In the genomic region with DNA sequence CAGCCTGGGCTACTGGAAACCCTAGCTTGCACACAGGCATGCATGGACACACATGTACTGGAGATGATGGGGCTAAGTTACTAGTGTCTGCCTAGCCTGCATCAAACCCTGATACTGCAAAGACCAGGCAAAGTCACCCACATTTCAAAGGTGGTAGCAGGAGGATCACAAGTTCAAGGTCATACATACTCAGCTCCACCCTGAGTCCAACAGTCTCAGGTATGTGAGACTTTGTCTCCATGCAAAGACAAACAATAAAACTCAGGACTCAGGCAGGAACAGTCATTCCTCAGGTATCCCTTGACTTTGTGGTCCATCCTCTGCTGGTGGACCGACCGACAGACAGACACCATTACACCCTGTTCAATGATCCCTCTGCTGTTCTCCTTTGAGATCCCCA, we compare ENCODE assay signal across 8 mouse cellular contexts. TPM values are rescaled to one million over a fixed set of nuclear protein-coding genes. Genes with fewer than 3 reads are reported as not detected.
DNase-seq lines count a peak whose midpoint lies in the region; ATAC-seq and TF ChIP-seq lines count a peak whose summit lies in the region.

No protein-coding gene starts in this region.

- H3K9ac ChIP-seq in heart, embryonic 15.5 days: 0 out of 2 replicates have a peak overlapping the region, but pooled peaks have one; percentile 63
- H3K9ac ChIP-seq in forebrain, embryonic 13.5 days: no peak overlapping the region
- no peak overlapping the region for H3K9ac ChIP-seq in liver, embryonic 14.5 days (replicated peaks)

- no peaks in the 10 kb centered on the region for H3K27me3 ChIP-seq in heart, embryonic 15.5 days
- peaks cover 45% of the 10 kb centered on the region for H3K27me3 ChIP-seq in forebrain, embryonic 13.5 days
- no peaks in the 10 kb centered on the region; the same call in 1 of the 2 replicates for H3K27me3 ChIP-seq in liver, embryonic 14.5 days (ENCODE audit: control insufficient read depth, insufficient read depth, low read length)

- no peak for ATAC-seq in heart, embryonic 15.5 days (replicated peaks; ENCODE audit: insufficient number of reproducible peaks, insufficient read depth, low FRiP score, low read depth)
- ATAC-seq in forebrain, embryonic 13.5 days: no peak
- ATAC-seq in liver, embryonic 14.5 days (ENCODE audit: insufficient read depth): no peak

- peak overlapping the region; percentile 93 for H3K27ac ChIP-seq in heart, embryonic 15.5 days
- no peak overlapping the region for H3K27ac ChIP-seq in forebrain, embryonic 13.5 days
- no peak overlapping the region for H3K27ac ChIP-seq in liver, embryonic 14.5 days

- no peaks in the 10 kb centered on the region for H3K9me3 ChIP-seq in heart, embryonic 15.5 days (replicated peaks)
- no peaks in the 10 kb centered on the region for H3K9me3 ChIP-seq in forebrain, embryonic 13.5 days (replicated peaks)
- H3K9me3 ChIP-seq in liver, embryonic 14.5 days (ENCODE audit: control insufficient read depth, low read length): no peaks in the 10 kb centered on the region

- peak overlapping the region; percentile 44 for H3K4me3 ChIP-seq in heart, embryonic 15.5 days
- H3K4me3 ChIP-seq in forebrain, embryonic 13.5 days: peak overlapping the region; percentile 35
- peak overlapping the region; percentile 40 to 43; a peak in 3 of 4 replicates for H3K4me3 ChIP-seq in liver, embryonic 14.5 days (ENCODE audit: insufficient read depth in 1 of 2, low read depth in 2 of 2, low read length in 2 of 2)

- no peak for DNase-seq in heart, postnatal 10 days
- peak; percentile 72 for DNase-seq in ES-CJ7 (ENCODE audit: low read depth, low spot score)
- no peak for DNase-seq in liver, embryonic 14.5 days (ENCODE audit: low read depth in 3 of 3, low spot score in 3 of 3)
- DNase-seq in urinary bladder, postnatal 36 days (ENCODE audit: low spot score in 2 of 2): no peak
- no peak for DNase-seq in cerebellum, postnatal 25 days
- DNase-seq in gastrocnemius, postnatal 10 days: no peak

- no peak for TF ChIP-seq EP300 in liver, embryonic 14.5 days (IDR thresholded peaks at IDR 0.05; ENCODE audit: low read depth)

- no peaks in the 10 kb centered on the region for H3K36me3 ChIP-seq in heart, embryonic 15.5 days
- no peaks in the 10 kb centered on the region for H3K36me3 ChIP-seq in forebrain, embryonic 13.5 days (ENCODE audit: poor library complexity, severe bottlenecking)
- no peaks in the 10 kb centered on the region for H3K36me3 ChIP-seq in liver, embryonic 14.5 days (replicated peaks; ENCODE audit: control insufficient read depth, insufficient read depth, low read depth)

- intact Hi-C loops in heart, postnatal 10 days (cut with DNase I): no loop called here

- H3K4me2 ChIP-seq in heart, embryonic 15.5 days: peak overlapping the region; percentile 75
- H3K4me2 ChIP-seq in forebrain, embryonic 13.5 days: peak overlapping the region; percentile 74
- peak overlapping the region; percentile 65 for H3K4me2 ChIP-seq in liver, embryonic 14.5 days (ENCODE audit: low read depth)

- 52% methylated on average over 2 of the region's 2 CpGs for WGBS in heart, embryonic 15.5 days
- 63% methylated on average over 2 of the region's 2 CpGs for WGBS in forebrain, embryonic 13.5 days
- WGBS in liver, embryonic 14.5 days (ENCODE audit: insufficient replicate concordance): 39% methylated on average over 2 of the region's 2 CpGs

- H3K4me1 ChIP-seq in heart, embryonic 15.5 days (replicated peaks): peaks cover 59% of the 10 kb centered on the region
- H3K4me1 ChIP-seq in forebrain, embryonic 13.5 days: peaks cover 37% of the 10 kb centered on the region
- H3K4me1 ChIP-seq in liver, embryonic 14.5 days (replicated peaks; ENCODE audit: control insufficient read depth in 2 of 2, insufficient read depth in 2 of 2, low read length in 1 of 2): peaks cover 0 to 18% of the 10 kb centered on the region in 2 experiments; a peak in 3 of 4 replicates

- no peak for TF ChIP-seq CTCF in liver, embryonic 14.5 days (IDR thresholded peaks at IDR 0.05; ENCODE audit: low read depth)

RNA-seq across cellular contexts. Expression of gene Irf1, which starts 7.4 kb away (rescaled TPM):
- 10.2 and 24.9 TPM in 2 replicates for polyA plus RNA-seq in heart, embryonic 15.5 days (2015; fragmentation: Nextera tagmentation; extraction: Ambion mirVana)
- total RNA-seq in heart, postnatal 10 days (2021): 10 to 100 TPM; 15.3 to 18.4 TPM
- polyA plus RNA-seq in forebrain, embryonic 13.5 days (2015; fragmentation: Nextera tagmentation; extraction: Ambion mirVana): 2.6 and 2.7 TPM in 2 replicates
- 5.0 and 8.1 TPM in 2 replicates for polyA plus RNA-seq in liver, embryonic 14.5 days (2012; rRNA removed)
- polyA plus RNA-seq in liver, embryonic 14.5 days (2014; fragmentation: Nextera tagmentation; extraction: Ambion mirVana): 5.4 and 9.1 TPM in 2 replicates
- 10 to 100 TPM in 1 of 2 experiments, 1 to 10 TPM in 1; 9.4 to 13.7 TPM for total RNA-seq in gastrocnemius, postnatal 10 days (2021)

RNA-seq across cellular contexts. Expression of gene Gm17334, which starts 10.6 kb away (rescaled TPM):
- 0.15 TPM in 1 of 2 replicates, not detected in the other for polyA plus RNA-seq in heart, embryonic 15.5 days (2015; fragmentation: Nextera tagmentation; extraction: Ambion mirVana)
- total RNA-seq in heart, postnatal 10 days (2021): under 1 TPM in 1 of 2 experiments, not detected in 1; 0.30 TPM
- polyA plus RNA-seq in forebrain, embryonic 13.5 days (2015; fragmentation: Nextera tagmentation; extraction: Ambion mirVana): not detected in 2 replicates
- polyA plus RNA-seq in liver, embryonic 14.5 days (2012; rRNA removed): not detected in 2 replicates
- polyA plus RNA-seq in liver, embryonic 14.5 days (2014; fragmentation: Nextera tagmentation; extraction: Ambion mirVana): not detected in 2 replicates
- under 1 TPM; 0.26 to 0.70 TPM for total RNA-seq in gastrocnemius, postnatal 10 days (2021)

RNA-seq across cellular contexts. Expression of gene Il5, which starts 41.8 kb away (rescaled TPM):
- not detected in 2 replicates for polyA plus RNA-seq in heart, embryonic 15.5 days (2015; fragmentation: Nextera tagmentation; extraction: Ambion mirVana)
- total RNA-seq in heart, postnatal 10 days (2021): not detected
- not detected in 2 replicates for polyA plus RNA-seq in forebrain, embryonic 13.5 days (2015; fragmentation: Nextera tagmentation; extraction: Ambion mirVana)
- not detected in 2 replicates for polyA plus RNA-seq in liver, embryonic 14.5 days (2012; rRNA removed)
- polyA plus RNA-seq in liver, embryonic 14.5 days (2014; fragmentation: Nextera tagmentation; extraction: Ambion mirVana): not detected in 2 replicates
- total RNA-seq in gastrocnemius, postnatal 10 days (2021): not detected

RNA-seq across cellular contexts. Expression of gene Rad50, which starts 55.3 kb away (rescaled TPM):
- 17.3 and 19.5 TPM in 2 replicates for polyA plus RNA-seq in heart, embryonic 15.5 days (2015; fragmentation: Nextera tagmentation; extraction: Ambion mirVana)
- 10 to 100 TPM in 1 of 2 experiments, 1 to 10 TPM in 1; 10.0 to 11.2 TPM for total RNA-seq in heart, postnatal 10 days (2021)
- polyA plus RNA-seq in forebrain, embryonic 13.5 days (2015; fragmentation: Nextera tagmentation; extraction: Ambion mirVana): 17.7 and 18.2 TPM in 2 replicates
- 3.1 and 5.1 TPM in 2 replicates for polyA plus RNA-seq in liver, embryonic 14.5 days (2012; rRNA removed)
- polyA plus RNA-seq in liver, embryonic 14.5 days (2014; fragmentation: Nextera tagmentation; extraction: Ambion mirVana): 10.0 and 10.3 TPM in 2 replicates
- 10 to 100 TPM in 1 of 2 experiments, 1 to 10 TPM in 1; 7.9 to 10.1 TPM for total RNA-seq in gastrocnemius, postnatal 10 days (2021)
